Mouse (Mus musculus) heart, embryonic 14.5 days (tissue): ENCODE measurements around the gene Rcbtb2. TPM values are rescaled to one million over a fixed set of nuclear protein-coding genes. Genes with fewer than 3 reads are reported as not detected.

ENCODE experiments used
- ATAC-seq: fragments of 200-750 bp; cut with Nextera tagmentation; 2 replicates; pipeline ENCODE4 v1.8.0; 2017; ENCODE audit warnings: low read depth, moderate TSS enrichment; ENCODE audit not compliant: insufficient number of reproducible peaks, insufficient read depth, low FRiP score
- H3K27ac ChIP-seq, 2 experiments: fragments of 200-500 bp in 1 of 2; fragments of 300-500 bp in 1 of 2; sonication (generic) in 1 of 2; replicated peaks in 1 of 2; 2 replicates each; pipeline ENCODE4 v1.5.1; 2012 to 2014; ENCODE audit warnings: low read depth in 2 of 2, low read length in 2 of 2, control low read depth in 1 of 2, mild to moderate bottlenecking in 1 of 2, mixed read lengths in 1 of 2; ENCODE audit not compliant: control insufficient read depth in 1 of 2, insufficient read depth in 1 of 2
- H3K27me3 ChIP-seq: fragments of 300-500 bp; sonication (generic); 2 replicates; pipeline ENCODE4 v1.6.1; 2014; ENCODE audit warnings: mild to moderate bottlenecking, low read length, control low read depth; ENCODE audit not compliant: control insufficient read depth, insufficient read depth
- H3K36me3 ChIP-seq: fragments of 300-500 bp; sonication (generic); 2 replicates; pipeline ENCODE4 v1.6.1; 2014; ENCODE audit warnings: mild to moderate bottlenecking, control low read depth, low read length, mixed read lengths; ENCODE audit not compliant: control insufficient read depth, insufficient read depth
- H3K4me1 ChIP-seq, 2 experiments: fragments of 200-500 bp in 1 of 2; fragments of 300-500 bp in 1 of 2; sonication (generic) in 1 of 2; 2 replicates each; pipeline ENCODE4 v1.6.1; 2012 to 2014; ENCODE audit warnings: low read length in 2 of 2, control low read depth in 1 of 2, mixed read lengths in 1 of 2; ENCODE audit not compliant: control insufficient read depth in 2 of 2, insufficient read depth in 2 of 2
- H3K4me2 ChIP-seq: fragments of 300-500 bp; sonication (generic); 2 replicates; pipeline ENCODE4 v1.6.1; 2014; ENCODE audit warnings: mild to moderate bottlenecking, low read length
- H3K4me3 ChIP-seq, 2 experiments: fragments of 200-500 bp in 1 of 2; fragments of 300-500 bp in 1 of 2; sonication (generic) in 1 of 2; 2 replicates each; pipeline ENCODE4 v1.5.1; 2012 to 2014; ENCODE audit warnings: low read length in 2 of 2, mild to moderate bottlenecking in 2 of 2, control low read depth in 1 of 2, low read depth in 1 of 2, moderate library complexity in 1 of 2; ENCODE audit not compliant: control insufficient read depth in 1 of 2, insufficient read depth in 1 of 2
- H3K9ac ChIP-seq: fragments of 300-500 bp; sonication (generic); 2 replicates; pipeline ENCODE4 v1.6.1; 2014; ENCODE audit warnings: mild to moderate bottlenecking, low read length
- H3K9me3 ChIP-seq: fragments of 300-500 bp; sonication (generic); 2 replicates; pipeline ENCODE4 v1.6.1; 2016; ENCODE audit warnings: low read length, control low read depth; ENCODE audit not compliant: control insufficient read depth
- WGBS: fragments of 180-500 bp; shearing (Covaris S2); extraction: QIAGEN DNeasy Blood & Tissue Kit; methylation state at CpG from one replicate; pipeline ENCODE4 v1.1.7; 2014; 5-methylcytosine and 5-hydroxymethylcytosine counted together
- polyA plus RNA-seq: library from polyadenylated mRNA; unstranded; fragments of >200 nt; fragmentation: Nextera tagmentation; extraction: Ambion mirVana; gene quantifications from 2 replicates; pipeline ENCODE4 v1.2.1, GENCODE M21; 2014

Rcbtb2 gene
- polyA plus RNA-seq, 1 experiment from 2014 or later, result 70.8 TPM

DNA sequence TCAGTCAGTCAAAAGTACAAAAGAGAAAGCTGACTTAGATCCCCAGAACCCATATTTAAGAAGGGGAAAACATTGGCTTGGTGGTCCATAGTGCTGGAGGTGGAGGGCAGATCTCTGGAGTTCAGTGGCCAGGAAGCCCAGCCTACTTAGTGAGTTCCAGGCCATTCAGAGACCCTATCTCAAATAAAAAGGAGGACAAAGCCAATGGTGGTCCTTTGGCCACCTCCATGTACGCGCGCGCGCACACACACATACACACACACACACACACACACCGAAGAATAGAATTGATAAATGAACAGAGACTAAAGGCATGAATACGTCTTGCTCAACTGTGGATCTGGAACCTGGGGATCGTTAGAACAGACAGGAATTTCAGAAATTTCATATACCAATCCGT lies 544 bp downstream of the Rcbtb2 start:
- H3K9me3 ChIP-seq, result no peaks in the 10 kb centered on the region
- no peaks in the 10 kb centered on the region for H3K36me3 ChIP-seq
- ATAC-seq, result no peak
- 82% methylated on average over 9 of the region's 9 CpGs for WGBS
- 0 out of 4 replicates have a peak overlapping the region, but pooled peaks of 1 of the 2 experiments have one; percentile 34 for H3K27ac ChIP-seq
- H3K4me2 ChIP-seq, result no peak overlapping the region
- no peaks in the 10 kb centered on the region for H3K27me3 ChIP-seq
- no peak overlapping the region for H3K9ac ChIP-seq
- H3K4me1 ChIP-seq, result peaks cover 0 to 2% of the 10 kb centered on the region in 2 experiments; a peak in 1 of 4 replicates
- no peak overlapping the region for H3K4me3 ChIP-seq

DNA sequence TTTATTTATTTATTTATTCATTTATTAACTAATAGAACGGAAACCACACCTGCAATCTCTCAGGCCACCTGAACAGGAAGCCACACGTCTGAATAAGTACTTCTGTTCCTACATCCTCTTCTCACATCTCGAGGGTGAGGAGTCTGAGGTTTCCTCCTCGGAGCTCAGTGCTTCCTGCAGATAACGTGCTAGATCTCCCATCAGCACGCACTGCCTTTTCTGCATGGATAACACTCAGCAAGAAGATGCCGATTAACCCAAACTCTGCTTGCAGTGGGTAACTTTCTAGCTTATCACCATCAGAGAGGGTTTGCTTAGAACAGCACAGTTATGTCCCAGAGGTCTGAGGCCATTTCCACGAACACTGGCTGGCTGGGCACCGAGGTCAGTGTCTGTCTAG lies 949 bp downstream of the Rcbtb2 start:
- H3K4me2 ChIP-seq, result no peak overlapping the region
- H3K9ac ChIP-seq, result no peak overlapping the region
- no peak overlapping the region for H3K4me3 ChIP-seq
- H3K36me3 ChIP-seq, result no peaks in the 10 kb centered on the region
- no peak overlapping the region for H3K27ac ChIP-seq
- ATAC-seq, result no peak
- no peaks in the 10 kb centered on the region for H3K9me3 ChIP-seq
- peaks cover 0 to 2% of the 10 kb centered on the region in 2 experiments; a peak in 1 of 4 replicates for H3K4me1 ChIP-seq
- H3K27me3 ChIP-seq, result no peaks in the 10 kb centered on the region
- 52% methylated on average over 9 of the region's 9 CpGs for WGBS

GRCm38 (mm10) chr14:73130519-73130918 lies 7.7 kb downstream of the Rcbtb2 start:
- ATAC-seq, result no peak
- Histone ChIP-seq H3K27ac (no peak overlapping the region), H3K4me2 (no peak overlapping the region), H3K9me3 (no peaks in the 10 kb centered on the region), H3K27me3 (no peaks in the 10 kb centered on the region), H3K4me1 (peaks cover 0 to 2% of the 10 kb centered on the region in 2 experiments; a peak in 1 of 4 replicates), H3K4me3 (no peak overlapping the region), H3K36me3 (no peaks in the 10 kb centered on the region), H3K9ac (no peak overlapping the region)
- WGBS, result 62% methylated on average over 5 of the region's 5 CpGs

- no peak for ATAC-seq
- 84% methylated on average over 16 of the region's 16 CpGs for WGBS
- Histone ChIP-seq H3K27me3 (no peaks in the 10 kb centered on the region), H3K4me2 (no peak overlapping the region), H3K27ac (no peak overlapping the region), H3K4me3 (no peak overlapping the region), H3K36me3 (no peaks in the 10 kb centered on the region), H3K4me1 (peaks cover 0 to 2% of the 10 kb centered on the region in 2 experiments; a peak in 1 of 4 replicates), H3K9me3 (no peaks in the 10 kb centered on the region), H3K9ac (no peak overlapping the region)
These were observed 9.1 kb downstream of the Rcbtb2 start for GRCm38 (mm10) chr14:73131856-73132410.

- Histone ChIP-seq H3K4me3 (no peak overlapping the region), H3K4me2 (no peak overlapping the region), H3K27ac (no peak overlapping the region), H3K9ac (no peak overlapping the region), H3K27me3 (no peaks in the 10 kb centered on the region), H3K9me3 (no peaks in the 10 kb centered on the region), H3K4me1 (peaks cover 0 to 2% of the 10 kb centered on the region in 2 experiments; a peak in 1 of 4 replicates), H3K36me3 (no peaks in the 10 kb centered on the region)
- ATAC-seq, result no peak
- 51% methylated on average over 4 of the region's 4 CpGs for WGBS
These were observed 9.9 kb downstream of the Rcbtb2 start for GRCm38 (mm10) chr14:73132731-73133130.

GRCm38 (mm10) chr14:73137234-73137633 lies 14.4 kb downstream of the Rcbtb2 start:
- no peaks in the 10 kb centered on the region for H3K36me3 ChIP-seq
- ATAC-seq, result no peak
- H3K4me1 ChIP-seq, result peaks cover 0 to 4% of the 10 kb centered on the region in 2 experiments; a peak in 1 of 4 replicates
- no peak overlapping the region for H3K4me3 ChIP-seq
- WGBS, result 69% methylated on average over 5 of the region's 5 CpGs
- no peak overlapping the region for H3K27ac ChIP-seq
- H3K27me3 ChIP-seq, result no peaks in the 10 kb centered on the region
- no peak overlapping the region for H3K4me2 ChIP-seq
- H3K9me3 ChIP-seq, result no peaks in the 10 kb centered on the region
- no peak overlapping the region for H3K9ac ChIP-seq

- Histone ChIP-seq H3K9ac (no peak overlapping the region), H3K4me2 (no peak overlapping the region), H3K27ac (no peak overlapping the region), H3K9me3 (no peaks in the 10 kb centered on the region), H3K36me3 (no peaks in the 10 kb centered on the region), H3K27me3 (no peaks in the 10 kb centered on the region), H3K4me3 (no peak overlapping the region), H3K4me1 (peaks cover 0 to 6% of the 10 kb centered on the region in 2 experiments; a peak in 1 of 4 replicates)
- WGBS, result 90% methylated on average over 7 of the region's 7 CpGs
- ATAC-seq, result no peak
These were observed 15.6 kb downstream of the Rcbtb2 start for GRCm38 (mm10) chr14:73138483-73138882.

- WGBS, result 69% methylated on average over 5 of the region's 5 CpGs
- no peak for ATAC-seq
- Histone ChIP-seq H3K27ac (no peak overlapping the region), H3K4me2 (no peak overlapping the region), H3K4me3 (no peak overlapping the region), H3K9ac (no peak overlapping the region), H3K4me1 (peaks cover 5 to 17% of the 10 kb centered on the region in 2 experiments; a peak in 3 of 4 replicates), H3K36me3 (no peaks in the 10 kb centered on the region), H3K9me3 (no peaks in the 10 kb centered on the region), H3K27me3 (no peaks in the 10 kb centered on the region)
These were observed 17.0 kb downstream of the Rcbtb2 start for GRCm38 (mm10) chr14:73139866-73140265.
